Mouse (Mus musculus): ENCODE results near the gene Prr19. TPM values are rescaled to one million over a fixed set of nuclear protein-coding genes. Genes with fewer than 3 reads are reported as not detected.

Gene Prr19
- polyA plus RNA-seq, 1 experiment, result not detected

GRCm38 (mm10) chr7:25288011-25288410, 13.2 kb upstream of the Prr19 start:
- no peak for TF ChIP-seq POLR2A (IDR thresholded peaks at IDR 0.05; ENCODE audit: insufficient read depth, low read depth, low read length)
- no peak for TF ChIP-seq CTCF (IDR thresholded peaks at IDR 0.05; ENCODE audit: insufficient read depth, low read depth, low read length)
- 91% methylated on average over 12 of the region's 12 CpGs for WGBS
- H3K27ac ChIP-seq (ENCODE audit: insufficient read depth, low read depth, low read length), result no peak overlapping the region
- no peak overlapping the region for H3K4me3 ChIP-seq (ENCODE audit: insufficient read depth, low read depth, low read length)
- peaks cover 27% of the 10 kb centered on the region for H3K4me1 ChIP-seq (ENCODE audit: control insufficient read depth, insufficient read depth, low read length)

GRCm38 (mm10) chr7:25288721-25289120, 12.5 kb upstream of the Prr19 start:
- peaks cover 21% of the 10 kb centered on the region for H3K4me1 ChIP-seq (ENCODE audit: control insufficient read depth, insufficient read depth, low read length)
- H3K27ac ChIP-seq (ENCODE audit: insufficient read depth, low read depth, low read length), result no peak overlapping the region
- TF ChIP-seq POLR2A (IDR thresholded peaks at IDR 0.05; ENCODE audit: insufficient read depth, low read depth, low read length), result no peak
- no peak for TF ChIP-seq CTCF (IDR thresholded peaks at IDR 0.05; ENCODE audit: insufficient read depth, low read depth, low read length)
- WGBS, result 95% methylated on average over 3 of the region's 3 CpGs
- H3K4me3 ChIP-seq (ENCODE audit: insufficient read depth, low read depth, low read length), result no peak overlapping the region

- no peak overlapping the region for H3K4me3 ChIP-seq (ENCODE audit: insufficient read depth, low read depth, low read length)
- H3K27ac ChIP-seq (ENCODE audit: insufficient read depth, low read depth, low read length), result no peak overlapping the region
- no peak for TF ChIP-seq CTCF (IDR thresholded peaks at IDR 0.05; ENCODE audit: insufficient read depth, low read depth, low read length)
- no peak for TF ChIP-seq POLR2A (IDR thresholded peaks at IDR 0.05; ENCODE audit: insufficient read depth, low read depth, low read length)
- H3K4me1 ChIP-seq (ENCODE audit: control insufficient read depth, insufficient read depth, low read length), result peaks cover 9% of the 10 kb centered on the region
- 100% methylated on average over 3 of the region's 3 CpGs for WGBS
These were observed 11.3 kb upstream of the Prr19 start for GRCm38 (mm10) chr7:25289925-25290324.

DNA sequence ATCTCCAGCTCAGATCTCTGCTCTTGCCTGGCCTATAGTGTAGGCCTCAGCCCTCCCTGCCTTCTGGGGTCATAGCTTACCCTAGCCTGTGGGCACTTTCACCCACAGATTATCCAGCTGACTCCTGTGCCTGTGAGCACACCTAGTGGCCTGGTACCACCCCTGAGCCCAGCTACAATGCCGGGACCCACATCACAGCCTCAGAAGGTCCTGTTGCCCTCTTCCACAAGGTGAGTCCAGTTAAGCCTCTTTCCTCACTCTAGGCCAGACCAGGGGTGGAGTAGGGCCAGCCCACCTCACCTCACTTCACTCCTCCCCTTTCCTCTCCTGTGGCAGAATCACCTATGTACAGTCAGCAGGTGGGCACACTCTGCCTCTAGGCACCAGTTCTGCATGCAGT, 10.7 kb upstream of the Prr19 start:
- 100% methylated on average over 1 of the region's 1 CpGs for WGBS
- H3K4me1 ChIP-seq (ENCODE audit: control insufficient read depth, insufficient read depth, low read length), result peaks cover 8% of the 10 kb centered on the region; the same call in 1 of the 2 replicates
- no peak overlapping the region for H3K4me3 ChIP-seq (ENCODE audit: insufficient read depth, low read depth, low read length)
- no peak overlapping the region for H3K27ac ChIP-seq (ENCODE audit: insufficient read depth, low read depth, low read length)
- TF ChIP-seq POLR2A (IDR thresholded peaks at IDR 0.05; ENCODE audit: insufficient read depth, low read depth, low read length) (no peak), CTCF (IDR thresholded peaks at IDR 0.05; ENCODE audit: insufficient read depth, low read depth, low read length) (no peak)

DNA sequence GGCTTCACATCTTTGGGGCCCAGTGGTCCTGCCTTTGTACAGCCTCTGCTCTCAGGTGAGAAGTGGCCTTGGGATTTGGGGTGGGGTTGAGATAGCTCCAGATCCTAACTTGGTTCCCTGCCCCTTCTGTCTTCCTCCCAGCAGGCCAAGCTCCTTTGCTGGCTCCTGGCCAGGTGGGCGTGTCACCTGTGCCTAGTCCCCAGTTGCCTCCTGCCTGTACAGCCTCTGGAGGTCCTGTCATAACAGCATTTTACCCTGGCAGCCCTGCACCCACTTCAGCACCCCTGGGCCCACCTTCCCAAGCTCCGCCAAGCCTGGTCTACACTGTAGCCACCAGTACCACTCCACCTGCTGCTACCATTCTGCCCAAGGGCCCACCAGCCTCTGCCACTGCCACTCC, 10.3 kb upstream of the Prr19 start:
- TF ChIP-seq CTCF (IDR thresholded peaks at IDR 0.05; ENCODE audit: insufficient read depth, low read depth, low read length) (no peak), POLR2A (IDR thresholded peaks at IDR 0.05; ENCODE audit: insufficient read depth, low read depth, low read length) (no peak)
- 46% methylated on average over 2 of the region's 2 CpGs for WGBS
- Histone ChIP-seq H3K4me3 (ENCODE audit: insufficient read depth, low read depth, low read length) (no peak overlapping the region), H3K4me1 (ENCODE audit: control insufficient read depth, insufficient read depth, low read length) (peaks cover 8% of the 10 kb centered on the region; the same call in 1 of the 2 replicates), H3K27ac (ENCODE audit: insufficient read depth, low read depth, low read length) (no peak overlapping the region)

- 50% methylated on average over 7 of the region's 7 CpGs for WGBS
- TF ChIP-seq CTCF (IDR thresholded peaks at IDR 0.05; ENCODE audit: insufficient read depth, low read depth, low read length) (no peak), POLR2A (IDR thresholded peaks at IDR 0.05; ENCODE audit: insufficient read depth, low read depth, low read length) (no peak)
- no peak overlapping the region for H3K4me3 ChIP-seq (ENCODE audit: insufficient read depth, low read depth, low read length)
- no peak overlapping the region for H3K27ac ChIP-seq (ENCODE audit: insufficient read depth, low read depth, low read length)
- H3K4me1 ChIP-seq (ENCODE audit: control insufficient read depth, insufficient read depth, low read length), result peaks cover 11% of the 10 kb centered on the region; the same call in 1 of the 2 replicates
These were observed 9.1 kb upstream of the Prr19 start for GRCm38 (mm10) chr7:25292107-25292506.

GRCm38 (mm10) chr7:25293191-25293739, 7.9 kb upstream of the Prr19 start:
- Histone ChIP-seq H3K4me3 (ENCODE audit: insufficient read depth, low read depth, low read length) (no peak overlapping the region), H3K27ac (ENCODE audit: insufficient read depth, low read depth, low read length) (no peak overlapping the region), H3K4me1 (ENCODE audit: control insufficient read depth, insufficient read depth, low read length) (0 out of 2 replicates have a peak, but pooled peaks cover 12% of the 10 kb centered on the region)
- TF ChIP-seq POLR2A (IDR thresholded peaks at IDR 0.05; ENCODE audit: insufficient read depth, low read depth, low read length) (no peak), CTCF (IDR thresholded peaks at IDR 0.05; ENCODE audit: insufficient read depth, low read depth, low read length) (no peak)
- WGBS, result 74% methylated on average over 10 of the region's 10 CpGs

DNA sequence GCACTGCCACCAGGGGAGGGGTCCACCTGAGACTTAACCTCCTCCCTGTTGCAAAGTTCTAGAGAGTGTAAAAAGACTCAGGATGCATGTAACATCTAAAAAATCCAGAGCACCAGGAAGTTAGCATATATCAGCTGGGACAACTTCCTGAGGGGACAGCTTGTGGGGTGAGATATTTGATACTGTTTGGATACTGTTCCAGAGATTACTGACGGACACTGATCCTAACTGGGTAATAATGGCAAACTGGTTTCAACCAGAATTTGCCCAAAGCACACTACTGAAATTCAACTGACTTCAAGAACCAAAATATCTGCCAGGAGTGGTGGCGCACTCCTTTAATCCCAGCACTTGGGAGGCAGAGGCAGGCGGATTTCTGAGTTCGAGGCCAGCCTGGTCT, 6.7 kb upstream of the Prr19 start:
- no peak overlapping the region for H3K27ac ChIP-seq (ENCODE audit: insufficient read depth, low read depth, low read length)
- TF ChIP-seq CTCF (IDR thresholded peaks at IDR 0.05; ENCODE audit: insufficient read depth, low read depth, low read length) (no peak), POLR2A (IDR thresholded peaks at IDR 0.05; ENCODE audit: insufficient read depth, low read depth, low read length) (no peak)
- WGBS, result 91% methylated on average over 4 of the region's 4 CpGs

GRCm38 (mm10) chr7:25294960-25295722, 6.1 kb upstream of the Prr19 start:
- Histone ChIP-seq H3K4me1 (ENCODE audit: control insufficient read depth, insufficient read depth, low read length) (0 out of 2 replicates have a peak, but pooled peaks cover 12% of the 10 kb centered on the region), H3K4me3 (ENCODE audit: insufficient read depth, low read depth, low read length) (no peak overlapping the region), H3K27ac (ENCODE audit: insufficient read depth, low read depth, low read length) (no peak overlapping the region)
- WGBS, result 86% methylated on average over 12 of the region's 12 CpGs
- TF ChIP-seq CTCF (IDR thresholded peaks at IDR 0.05; ENCODE audit: insufficient read depth, low read depth, low read length) (no peak), POLR2A (IDR thresholded peaks at IDR 0.05; ENCODE audit: insufficient read depth, low read depth, low read length) (no peak)

More for the DNA sequence above, 6.7 kb upstream of the Prr19 start:
- H3K4me1 ChIP-seq (ENCODE audit: control insufficient read depth, insufficient read depth, low read length), result 0 out of 2 replicates have a peak, but pooled peaks cover 12% of the 10 kb centered on the region
- no peak overlapping the region for H3K4me3 ChIP-seq (ENCODE audit: insufficient read depth, low read depth, low read length)

Measured in olfactory bulb, adult 2 months (tissue).